Mouse (Mus musculus) cerebellum, adult (tissue): ENCODE results near the gene Gm20388.

Experiments
- ATAC-seq: cut with Nextera tagmentation; 2 replicates; pipeline ENCODE4 v1.9.2; 2017; ENCODE audit warnings: mild to moderate bottlenecking, moderate library complexity, mixed read lengths; ENCODE audit not compliant: insufficient number of reproducible peaks, low FRiP score, low TSS enrichment

Gene Gm20388

DNA sequence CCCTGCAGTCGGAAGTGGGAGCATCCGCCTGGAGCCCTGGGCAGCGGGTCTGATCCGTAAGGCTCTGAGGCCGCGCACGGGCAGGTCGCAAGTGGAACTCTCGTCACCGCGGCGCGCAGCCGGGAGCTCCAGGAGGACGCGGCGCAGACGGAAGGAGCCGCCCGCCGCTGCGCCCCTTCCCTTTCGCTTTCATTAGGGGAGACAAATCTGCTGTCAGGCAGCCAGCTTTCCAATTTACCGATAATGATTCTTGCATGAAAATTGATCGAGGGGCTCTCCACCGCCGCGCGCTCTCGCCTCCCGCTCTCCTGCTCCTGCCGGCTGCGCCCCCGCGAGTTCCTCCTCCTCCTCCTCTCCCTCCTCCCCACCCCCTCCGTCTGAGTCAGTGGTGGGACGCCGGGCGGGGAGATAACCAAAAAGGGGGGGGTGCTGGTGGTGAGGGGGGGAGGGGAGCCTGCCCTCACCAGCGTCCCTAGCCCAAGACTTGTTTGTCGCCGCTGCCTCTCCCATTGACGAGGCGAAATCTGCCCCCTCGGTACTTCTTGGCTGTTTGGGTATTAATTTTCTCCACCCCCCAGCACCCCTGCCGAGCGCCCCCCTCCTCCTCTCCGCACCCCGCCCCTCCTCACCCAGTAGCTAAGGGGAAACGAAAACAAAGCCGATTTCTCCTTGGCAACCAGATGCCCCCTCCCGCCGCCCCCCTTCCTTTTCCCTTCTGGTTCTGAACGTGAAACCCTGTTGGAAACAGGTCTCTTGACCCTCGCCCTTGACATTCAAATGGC is 577.3 kb downstream of the Gm20388 start:
- 0 out of 2 replicates have a peak, but pooled peaks have one; percentile 17 for ATAC-seq

DNA sequence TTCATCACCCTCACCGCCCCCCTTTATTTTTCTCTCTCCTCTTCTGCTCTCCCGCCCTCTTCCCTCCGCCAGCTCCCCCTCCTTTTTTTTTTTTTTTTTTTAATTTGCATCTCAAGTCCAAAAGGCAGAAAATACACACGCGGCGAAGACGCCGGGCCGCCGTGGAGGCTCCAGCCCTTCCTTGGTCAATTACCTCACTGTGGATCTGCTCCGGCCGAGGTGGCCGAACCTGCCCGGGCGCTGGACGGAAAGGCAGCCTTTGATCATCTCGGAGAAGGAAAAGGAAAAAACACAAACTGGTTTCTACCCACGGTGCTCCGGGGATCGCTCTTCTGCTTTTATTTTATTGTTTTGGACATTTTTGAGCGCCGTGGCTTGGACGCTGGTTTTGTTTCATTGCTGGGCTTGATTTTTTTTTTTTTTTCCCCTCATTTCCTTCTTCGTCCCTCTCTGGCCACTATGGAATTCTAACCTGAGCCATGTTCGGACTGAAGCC is 578.0 kb downstream of the Gm20388 start:
- no peak for ATAC-seq

DNA sequence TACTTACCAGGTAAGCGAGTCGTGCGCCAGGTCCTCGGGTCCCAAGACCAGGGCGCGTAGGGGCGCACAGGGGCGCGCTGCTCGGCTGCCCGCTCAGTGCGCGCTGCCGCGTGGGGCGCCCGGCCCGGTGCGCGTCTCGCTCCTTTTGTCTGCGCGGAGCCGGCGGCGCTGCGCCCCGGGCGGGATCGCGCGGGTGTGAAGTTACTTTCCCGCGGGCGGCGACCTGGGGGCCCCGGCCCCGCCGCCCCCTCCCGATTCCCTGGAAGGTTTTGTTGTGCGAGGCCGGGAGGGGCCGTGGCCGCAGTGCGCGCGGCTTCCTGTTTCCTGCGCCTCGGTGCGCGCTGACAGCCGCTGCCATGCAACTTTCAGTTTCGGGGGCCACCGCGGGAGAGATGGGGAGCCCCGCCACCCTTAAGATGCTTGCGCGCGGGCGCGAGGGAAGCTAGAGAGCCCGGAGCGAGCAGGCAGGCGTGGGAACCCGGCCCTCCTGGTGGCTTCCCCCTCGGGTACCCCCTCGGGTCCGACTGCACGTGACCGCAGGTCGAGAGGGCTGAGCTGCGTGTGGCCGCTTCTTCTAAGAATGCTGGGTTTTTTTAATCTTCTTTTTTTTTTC is 578.6 kb downstream of the Gm20388 start:
- no peak for ATAC-seq

DNA sequence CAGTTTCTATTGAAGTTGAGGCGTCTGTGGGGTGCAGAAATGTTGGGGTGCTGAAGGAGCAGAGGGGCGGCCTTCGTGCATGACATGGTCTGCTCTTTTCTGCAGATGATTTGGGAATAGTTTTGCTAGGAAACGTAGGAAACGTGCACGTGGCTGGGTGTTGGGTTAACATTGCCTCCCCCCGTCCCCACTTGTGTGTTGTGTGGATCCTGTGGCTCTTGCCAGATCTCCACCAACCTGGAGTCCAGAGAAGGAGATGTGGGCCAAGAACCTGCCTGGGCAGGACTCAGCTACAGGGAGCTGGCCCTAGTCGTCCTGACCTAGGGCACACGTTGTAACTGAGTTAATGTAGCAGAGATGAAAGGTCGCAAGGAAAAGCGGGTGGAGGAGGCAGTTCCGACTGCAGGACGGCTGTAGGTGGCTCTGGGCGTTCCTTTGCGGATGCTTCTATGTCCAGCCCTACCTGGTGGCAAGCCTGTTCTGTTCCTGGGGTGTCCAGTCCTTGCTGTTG is 579.2 kb downstream of the Gm20388 start:
- no peak for ATAC-seq

DNA sequence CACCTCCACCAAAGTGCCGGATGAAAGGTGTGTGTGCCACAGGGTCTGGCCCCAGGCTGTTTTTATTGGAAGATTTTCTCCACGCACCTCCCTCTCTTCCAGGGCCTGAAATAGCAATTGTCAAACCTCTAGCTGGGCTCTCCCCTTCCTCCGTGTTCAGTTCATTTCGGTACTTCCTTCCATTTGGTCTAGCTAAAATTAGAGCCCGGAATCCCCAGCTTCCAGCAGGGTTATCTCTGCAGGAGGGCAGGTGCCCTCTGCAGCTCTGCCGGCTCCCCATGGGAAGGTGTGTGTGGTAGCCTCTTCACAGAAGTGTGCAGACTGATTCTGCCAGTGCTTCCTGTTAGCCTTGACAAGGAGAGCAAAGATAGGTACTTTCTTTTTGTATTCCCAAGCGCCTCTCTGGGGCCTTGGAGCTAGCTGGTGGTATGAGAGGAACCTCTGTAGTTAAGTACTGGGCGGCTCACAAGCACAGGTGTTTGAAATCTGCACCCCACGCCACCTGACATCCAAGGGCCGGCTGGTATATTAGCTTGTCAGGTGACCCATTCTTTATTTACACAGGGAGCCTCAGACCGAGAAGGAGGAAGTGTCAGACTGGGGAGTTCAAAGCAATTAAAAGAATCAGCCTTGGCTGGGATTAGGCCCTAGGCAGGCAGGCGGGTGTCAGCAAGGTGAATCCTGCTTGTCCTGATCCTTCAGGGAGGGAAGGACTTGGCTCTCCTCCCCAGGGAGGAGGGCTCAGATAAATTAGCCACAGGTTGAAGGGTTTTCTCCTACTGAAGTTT is 579.9 kb downstream of the Gm20388 start:
- ATAC-seq = no peak

DNA sequence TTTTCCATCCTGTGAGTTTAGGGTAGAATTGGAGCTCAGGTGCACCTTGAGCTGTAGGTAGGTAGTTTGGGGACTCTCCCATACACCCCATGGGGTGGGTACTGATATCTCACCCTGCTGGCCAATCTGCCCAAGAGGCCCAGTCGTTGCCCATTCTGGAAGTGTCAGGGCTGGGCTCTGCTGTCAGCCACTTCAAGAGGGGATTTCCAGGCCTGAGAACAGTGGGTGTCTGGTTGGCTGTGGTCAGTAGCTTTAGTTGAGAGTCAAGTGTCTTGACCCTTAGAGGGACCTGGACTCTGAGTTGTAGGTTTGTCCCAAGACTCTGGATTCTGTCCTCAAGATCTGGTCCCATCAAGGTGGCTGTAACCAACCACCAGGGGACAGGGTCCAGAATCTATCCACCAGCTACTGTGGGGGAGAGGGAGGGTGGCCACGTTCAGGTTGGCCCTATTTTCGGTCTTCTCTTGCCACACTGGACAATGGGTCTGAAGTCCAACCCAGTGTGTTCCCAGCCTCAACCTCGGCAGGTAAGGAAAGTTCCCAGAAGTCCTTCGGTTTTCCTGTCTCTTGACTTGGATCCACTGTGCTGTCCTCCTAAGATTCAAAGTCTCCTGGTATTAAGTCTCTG is 580.6 kb downstream of the Gm20388 start:
- no peak for ATAC-seq

DNA sequence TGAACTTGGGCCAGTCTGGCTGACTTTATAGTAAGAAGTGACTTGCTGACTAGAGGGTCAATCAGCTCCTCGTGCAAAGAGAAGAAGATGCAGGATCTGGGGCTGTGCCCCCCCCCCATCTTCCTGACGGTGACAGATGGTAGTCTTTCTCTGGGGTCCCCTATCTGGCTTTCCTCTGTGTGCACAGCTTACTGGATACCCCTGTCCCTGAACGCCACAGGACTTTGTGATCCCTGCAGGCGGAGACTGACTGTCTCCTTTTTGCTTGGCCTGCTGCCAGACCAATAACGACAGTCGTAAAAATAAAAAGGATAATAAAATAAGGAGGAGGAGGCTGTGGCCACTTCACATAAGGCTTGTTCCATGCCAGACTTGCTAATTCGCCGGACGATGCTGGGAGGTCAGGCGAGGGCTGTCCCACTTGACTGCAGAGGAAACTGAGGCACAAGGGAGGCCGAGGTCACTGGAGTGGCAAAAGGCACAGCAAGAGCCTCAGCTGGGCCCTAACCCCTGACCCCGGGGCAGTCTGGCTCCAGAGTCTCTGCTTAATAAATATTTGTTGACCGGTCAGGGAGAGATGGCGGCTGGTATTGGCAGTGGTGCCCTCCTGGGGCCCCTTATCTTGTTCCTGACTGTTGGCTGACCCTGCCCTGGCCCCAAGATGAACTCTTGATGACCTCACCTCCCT is 581.7 kb downstream of the Gm20388 start:
- no peak for ATAC-seq

DNA sequence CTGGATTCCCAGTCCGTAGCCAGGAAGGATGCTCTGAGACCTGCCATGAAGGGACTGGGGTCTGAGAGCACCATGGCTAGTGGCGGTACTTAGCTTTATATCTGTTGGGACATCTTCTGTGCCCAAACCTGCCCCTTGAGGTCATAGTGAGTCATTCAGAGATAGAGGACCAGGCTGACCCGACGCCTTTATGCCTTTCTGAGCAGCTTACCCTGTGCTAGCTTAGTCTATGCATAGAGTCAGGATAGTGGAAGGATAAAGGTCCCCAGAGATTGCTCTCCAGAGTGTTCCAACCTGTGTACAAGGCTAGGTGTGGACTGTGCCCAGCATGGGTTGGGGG is 582.2 kb downstream of the Gm20388 start:
- ATAC-seq = no peak

DNA sequence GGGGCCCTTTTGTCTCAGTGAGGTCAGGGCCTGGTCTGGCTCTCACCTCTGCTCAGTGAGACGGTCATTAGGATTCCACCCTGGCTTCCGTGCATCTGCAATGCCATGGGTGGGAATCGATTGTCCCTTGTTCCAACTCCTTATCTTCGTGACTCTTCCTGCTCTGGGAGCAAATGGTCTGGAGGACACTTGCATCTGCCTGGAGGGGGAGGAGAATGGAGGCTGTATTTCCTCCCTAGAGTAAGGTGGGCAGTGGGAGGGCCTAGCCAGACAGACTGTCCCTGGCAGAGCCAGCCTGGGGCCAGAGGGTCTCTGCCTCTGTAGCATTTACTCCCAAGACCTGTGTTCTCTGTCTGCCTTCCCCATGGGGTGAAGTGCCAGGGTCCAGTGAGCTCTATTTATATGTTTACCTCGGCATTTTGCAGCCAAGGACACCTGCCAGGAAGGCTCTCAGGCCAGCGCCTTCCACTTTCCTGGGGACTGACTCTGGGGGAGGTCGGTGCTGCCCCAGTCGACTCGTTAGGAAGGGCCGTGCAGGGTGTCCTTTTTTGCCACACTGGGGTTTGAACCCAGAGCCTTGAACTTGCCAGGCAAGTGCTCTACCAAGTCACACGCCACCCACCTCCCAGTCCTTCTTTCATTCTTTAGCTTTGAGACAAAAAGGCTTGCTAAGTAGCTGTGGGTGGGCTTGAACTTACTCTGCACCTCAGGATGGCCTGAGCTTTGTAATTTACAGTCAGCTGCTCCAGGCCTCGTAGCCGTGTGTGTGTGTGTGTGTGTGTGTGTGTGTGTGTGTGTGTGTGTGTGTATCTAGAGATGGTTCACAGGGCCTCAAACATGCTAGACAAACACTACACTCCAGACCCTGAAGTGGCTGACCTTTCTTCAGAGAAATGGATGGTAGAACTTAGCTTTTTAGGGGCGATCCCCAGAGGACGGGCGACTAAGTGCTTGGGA is 583.1 kb downstream of the Gm20388 start:
- ATAC-seq = no peak

DNA sequence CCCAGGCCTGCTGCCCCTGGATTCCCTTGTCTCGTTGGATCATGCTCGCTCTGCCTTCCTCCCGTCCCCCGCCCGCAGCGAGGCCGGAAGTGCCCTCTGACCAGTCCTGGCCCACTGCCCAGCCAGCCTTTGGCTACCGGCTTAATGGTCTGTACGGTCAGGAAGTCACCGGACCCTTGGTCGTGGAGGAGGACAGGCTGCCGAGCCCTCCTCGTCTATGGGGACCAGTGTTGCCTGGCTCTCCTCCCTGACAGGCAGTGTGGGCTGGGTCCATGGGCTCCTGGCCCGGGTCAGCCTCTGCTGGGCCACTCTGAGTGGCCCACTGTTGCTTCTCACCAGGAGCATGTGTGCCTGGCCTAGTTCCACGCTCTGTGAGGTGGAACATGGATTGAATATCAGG is 584.3 kb downstream of the Gm20388 start:
- no peak for ATAC-seq

DNA sequence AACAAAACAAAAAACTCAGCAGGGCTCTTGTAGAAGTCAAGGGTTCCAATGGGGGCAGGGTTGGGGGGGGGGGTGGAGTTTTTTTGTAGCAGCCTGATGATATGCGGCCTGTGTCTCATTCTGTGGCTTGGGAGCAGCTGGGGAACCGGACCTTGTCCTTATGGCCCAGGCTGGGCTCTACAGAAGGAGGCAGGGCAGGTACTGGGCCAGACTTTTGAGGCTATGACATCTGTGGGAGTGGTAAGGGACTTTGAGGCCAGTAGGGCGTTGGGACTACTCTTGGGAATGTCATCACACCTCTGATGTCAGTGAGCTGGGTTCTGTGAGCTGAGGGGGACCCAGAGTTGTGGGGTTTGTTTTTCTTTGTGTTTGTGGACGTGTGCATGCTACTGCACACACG is 584.8 kb downstream of the Gm20388 start:
- no peak for ATAC-seq

DNA sequence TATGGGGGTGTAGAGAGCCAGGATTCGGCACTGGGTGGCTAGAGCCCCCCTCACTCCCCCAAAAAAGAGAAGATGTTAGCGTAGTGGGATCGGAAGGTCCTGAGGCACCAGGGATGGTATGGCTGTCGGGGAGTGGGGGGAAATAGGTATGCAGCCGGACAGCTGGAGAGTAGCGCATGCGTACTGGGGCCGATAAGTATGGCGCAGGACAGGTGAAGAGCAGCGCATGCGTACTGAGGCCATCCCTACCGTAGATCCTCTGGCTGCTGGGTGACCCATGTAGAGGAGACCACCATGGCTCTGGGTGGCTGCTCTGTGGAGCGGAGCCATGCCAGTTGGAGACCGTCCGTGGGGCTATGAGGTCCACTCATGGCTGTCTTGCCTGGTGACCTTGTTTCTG is 585.8 kb downstream of the Gm20388 start:
- ATAC-seq = no peak

DNA sequence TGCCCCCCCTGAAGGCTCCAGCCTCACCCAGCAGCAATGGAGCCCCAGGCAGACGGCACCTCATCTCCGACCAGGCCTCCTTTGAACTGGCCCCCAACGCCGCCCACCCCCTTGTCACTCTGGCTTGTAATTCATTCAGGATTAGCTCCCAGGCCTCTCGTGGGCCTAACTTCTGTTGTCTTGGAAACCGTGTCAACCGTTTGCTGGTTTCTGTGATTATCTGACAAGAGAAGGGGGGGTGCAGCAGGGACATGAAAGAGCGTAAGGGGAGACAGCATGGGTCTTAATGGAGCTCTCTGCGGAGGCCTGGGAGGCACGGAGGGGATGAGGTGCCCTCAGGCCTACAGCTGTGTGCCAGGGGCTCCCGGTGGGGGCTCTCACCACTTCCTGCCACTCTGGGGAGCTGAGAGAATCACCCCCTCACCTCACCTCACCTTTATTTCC is 586.9 kb downstream of the Gm20388 start:
- ATAC-seq = no peak

DNA sequence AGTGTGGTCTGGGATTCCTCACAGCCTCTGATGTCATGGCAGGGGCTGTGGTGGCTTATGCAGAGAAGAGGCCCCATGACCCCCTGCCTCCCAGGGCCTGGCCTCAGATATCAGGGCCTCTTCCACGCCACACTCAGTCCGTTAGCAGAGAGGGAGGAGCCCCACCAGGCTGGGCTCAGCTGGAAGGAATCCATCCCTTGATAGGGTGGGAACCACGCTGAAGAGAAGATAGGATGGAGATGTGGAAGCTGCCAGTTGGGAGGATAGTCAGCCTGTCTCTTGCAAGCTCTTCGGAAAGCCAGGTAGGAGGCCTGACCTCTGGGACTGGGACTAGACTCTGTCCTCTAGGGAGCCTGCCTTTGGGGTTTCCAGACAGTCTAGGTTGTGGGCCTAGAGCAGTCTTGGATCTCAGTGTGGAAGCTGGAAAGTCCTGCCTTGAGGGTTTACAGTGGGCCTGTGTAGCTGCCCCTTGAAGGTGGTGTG is 587.7 kb downstream of the Gm20388 start:
- no peak for ATAC-seq

DNA sequence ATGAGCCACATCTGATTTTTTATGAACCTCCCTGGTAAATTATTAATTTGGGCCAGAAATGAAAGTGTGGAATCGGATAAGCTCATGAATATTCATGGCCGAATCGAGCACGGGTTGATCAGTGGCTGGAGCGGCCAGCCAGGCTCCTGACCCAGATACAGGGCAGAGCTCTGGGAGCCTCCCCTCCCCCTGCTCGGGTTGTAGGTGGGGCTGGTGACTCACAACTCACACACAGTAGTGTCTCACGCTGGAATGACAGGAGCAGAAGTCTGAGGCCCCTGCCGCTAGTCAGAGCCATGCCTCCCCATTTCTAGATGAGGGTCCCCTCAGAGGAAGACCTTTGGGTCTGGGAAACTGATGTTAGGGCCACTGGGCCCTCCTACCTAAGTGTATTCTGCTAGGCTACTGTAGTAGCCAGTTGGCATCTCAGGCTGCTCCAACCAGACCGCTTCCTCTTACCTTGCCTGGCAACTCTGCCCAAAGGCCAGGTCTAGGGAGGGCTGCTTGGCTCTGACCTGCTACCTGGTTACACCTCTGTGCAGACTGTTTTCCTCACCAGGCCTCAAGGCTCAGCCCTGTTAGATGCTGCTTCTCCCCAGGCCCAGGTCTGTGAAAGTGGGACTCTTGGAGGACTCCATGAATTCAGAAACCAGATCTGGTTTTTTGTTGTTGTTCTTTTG is 588.4 kb downstream of the Gm20388 start:
- peak; percentile 71 for ATAC-seq

DNA sequence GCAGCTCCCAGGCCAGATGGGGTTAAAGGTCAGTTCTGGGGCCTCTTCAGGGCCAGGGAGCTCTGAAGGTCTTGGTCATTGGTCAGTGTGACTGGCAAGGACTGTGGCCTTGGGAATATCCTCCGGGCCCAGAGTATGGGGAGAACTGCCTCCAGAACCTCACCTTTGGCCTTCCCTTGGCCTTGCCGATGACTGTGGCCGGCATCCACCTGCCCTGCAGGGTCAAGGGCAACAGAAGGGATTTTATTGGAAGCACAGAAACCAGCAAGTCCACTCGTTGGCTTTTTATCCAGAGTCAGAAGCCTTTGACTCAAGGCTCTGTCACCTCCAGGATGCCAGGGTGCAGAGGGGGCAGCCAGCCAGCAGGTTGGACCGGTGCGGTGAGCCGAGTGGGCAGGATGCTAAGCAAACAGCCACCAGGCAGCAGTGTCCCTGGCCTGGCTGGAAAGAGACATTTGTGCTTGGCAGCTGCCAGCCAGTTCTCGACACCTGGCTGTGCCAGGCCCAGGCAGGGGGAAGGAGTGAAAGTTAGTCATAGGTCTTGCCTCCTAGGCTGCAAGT is 590.1 kb downstream of the Gm20388 start:
- no peak for ATAC-seq

DNA sequence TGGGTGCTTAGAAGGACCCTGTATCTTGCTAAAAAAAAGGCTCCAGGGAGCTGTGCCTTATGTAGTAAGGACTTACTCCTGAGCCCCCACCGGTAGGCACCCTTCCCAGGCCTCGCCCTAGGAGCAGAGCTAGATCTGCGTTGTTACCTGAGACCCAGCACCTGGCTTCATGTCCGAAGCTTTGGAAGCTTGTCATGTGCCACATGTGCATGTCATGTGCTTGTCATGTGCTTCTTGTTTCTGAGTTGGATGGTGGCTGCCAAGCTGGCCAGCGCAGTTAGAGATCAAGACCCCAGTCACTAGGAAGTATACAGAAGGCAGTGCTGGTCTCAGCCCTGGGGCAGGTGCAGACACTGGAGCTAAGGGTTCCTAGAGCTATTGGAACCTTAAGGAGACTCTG is 590.8 kb downstream of the Gm20388 start:
- ATAC-seq = no peak

DNA sequence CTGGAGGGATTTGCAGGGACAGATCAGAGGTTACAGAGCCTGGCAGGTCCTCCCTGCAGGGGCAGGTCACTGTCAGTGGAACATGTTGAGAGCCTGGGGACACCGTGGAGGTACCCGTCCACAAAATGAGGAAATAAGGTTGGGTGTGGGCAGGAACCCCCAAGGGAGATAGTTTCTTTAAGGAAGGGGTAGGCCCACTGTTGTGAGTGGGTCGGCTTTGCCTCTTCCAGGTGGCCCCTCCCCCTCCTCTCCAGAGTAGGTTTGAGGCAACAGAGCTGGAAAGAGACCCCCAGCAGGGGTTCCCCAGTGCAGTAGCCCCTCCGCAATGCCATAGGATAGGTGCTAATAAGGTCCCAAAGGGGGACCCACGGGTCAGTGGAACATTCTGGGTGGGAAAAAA is 591.8 kb downstream of the Gm20388 start:
- no peak for ATAC-seq
